Mouse (Mus musculus) intestine, postnatal 0 days (tissue): ENCODE measurements around the gene Zbtb22. TPM values are rescaled to one million over a fixed set of nuclear protein-coding genes. Genes with fewer than 3 reads are reported as not detected.

Source experiments
- ATAC-seq: fragments of 200-750 bp; cut with Nextera tagmentation; 2 replicates; pipeline ENCODE4 v1.8.0; 2017; ENCODE audit warnings: mild to moderate bottlenecking, moderate TSS enrichment, moderate library complexity
- H3K27ac ChIP-seq: fragments of 300-500 bp; sonication (generic); 2 replicates; pipeline ENCODE4 v1.5.1; 2014; ENCODE audit warnings: mild to moderate bottlenecking, low read depth, low read length, moderate library complexity
- H3K27me3 ChIP-seq: fragments of 300-500 bp; sonication (generic); replicated peaks from 2 replicates; pipeline ENCODE4 v1.6.1; 2014; ENCODE audit warnings: low read length, mixed read lengths; ENCODE audit not compliant: control insufficient read depth, insufficient read depth
- H3K36me3 ChIP-seq: fragments of 300-500 bp; sonication (generic); 2 replicates; pipeline ENCODE4 v1.6.1; 2014; ENCODE audit warnings: mild to moderate bottlenecking, moderate library complexity; ENCODE audit not compliant: control insufficient read depth, insufficient read depth
- H3K4me1 ChIP-seq: fragments of 300-500 bp; sonication (generic); replicated peaks from 2 replicates; pipeline ENCODE4 v1.6.1; 2014; ENCODE audit warnings: antibody characterized with exemption, low read length, mixed read lengths; ENCODE audit not compliant: control insufficient read depth, insufficient read depth
- H3K4me2 ChIP-seq: fragments of 300-500 bp; sonication (generic); replicated peaks from 2 replicates; pipeline ENCODE4 v1.6.1; 2014; ENCODE audit warnings: low read depth, mild to moderate bottlenecking, moderate library complexity
- H3K4me3 ChIP-seq: fragments of 300-500 bp; sonication (generic); 2 replicates; pipeline ENCODE4 v1.5.1; 2014; ENCODE audit warnings: low read depth, low read length
- H3K9ac ChIP-seq: fragments of 300-500 bp; sonication (generic); 2 replicates; pipeline ENCODE4 v1.6.1; 2014; ENCODE audit warnings: mild to moderate bottlenecking, low read depth, low read length
- H3K9me3 ChIP-seq: fragments of 300-500 bp; sonication (generic); 2 replicates; pipeline ENCODE4 v1.6.1; 2016; ENCODE audit warnings: mixed run types; ENCODE audit not compliant: control insufficient read depth
- CTCF ChIP-seq: sonication (generic); IDR thresholded peaks from 2 replicates; pipeline ENCODE4 v1.5.1; 2016; ENCODE audit warnings: low read depth, mild to moderate bottlenecking, control low read depth, antibody characterized with exemption, moderate library complexity
- WGBS: fragments of 180-500 bp; shearing (Covaris S2); extraction: QIAGEN DNeasy Blood & Tissue Kit; methylation state at CpG from one replicate; pipeline ENCODE4 v1.1.7; 2014; 5-methylcytosine and 5-hydroxymethylcytosine counted together
- polyA plus RNA-seq: library from polyadenylated mRNA; unstranded; fragments of >200 nt; fragmentation: Nextera tagmentation; extraction: Ambion mirVana; gene quantifications from 2 replicates; pipeline ENCODE4 v1.2.1, GENCODE M21; 2015

Zbtb22 gene
- polyA plus RNA-seq, 1 experiment from 2014 or later, result 11.1 TPM

DNA sequence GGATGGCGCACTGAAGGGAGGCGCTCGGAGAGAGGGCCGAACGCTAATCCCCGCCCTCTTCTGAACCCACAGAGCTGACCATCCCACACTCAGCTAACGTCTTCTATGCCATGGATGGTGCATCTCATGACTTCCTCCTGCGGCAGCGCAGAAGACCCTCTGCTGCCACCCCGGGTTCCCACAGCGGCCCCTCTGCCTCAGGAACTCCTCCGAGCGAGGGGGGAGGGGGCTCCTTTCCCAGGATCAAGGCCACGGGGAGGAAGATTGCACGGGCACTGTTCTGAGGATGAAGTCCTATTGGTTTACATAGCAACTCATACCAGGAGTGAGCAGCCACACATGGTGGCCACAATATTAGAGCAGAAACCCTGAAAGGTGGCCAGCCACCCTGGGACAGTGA, 21.3 kb downstream of the Zbtb22 start:
- H3K4me1 ChIP-seq, result peaks cover 4% of the 10 kb centered on the region; the same call in 1 of the 2 replicates
- ATAC-seq, result no peak
- H3K9ac ChIP-seq, result no peak overlapping the region
- no peaks in the 10 kb centered on the region for H3K9me3 ChIP-seq
- no peak for TF ChIP-seq CTCF
- no peak overlapping the region for H3K27ac ChIP-seq
- H3K36me3 ChIP-seq, result peaks cover 33% of the 10 kb centered on the region; the same call in 1 of the 2 replicates
- no peak overlapping the region for H3K4me3 ChIP-seq
- no peaks in the 10 kb centered on the region for H3K27me3 ChIP-seq
- WGBS, result 81% methylated on average over 15 of the region's 15 CpGs
- no peak overlapping the region for H3K4me2 ChIP-seq

DNA sequence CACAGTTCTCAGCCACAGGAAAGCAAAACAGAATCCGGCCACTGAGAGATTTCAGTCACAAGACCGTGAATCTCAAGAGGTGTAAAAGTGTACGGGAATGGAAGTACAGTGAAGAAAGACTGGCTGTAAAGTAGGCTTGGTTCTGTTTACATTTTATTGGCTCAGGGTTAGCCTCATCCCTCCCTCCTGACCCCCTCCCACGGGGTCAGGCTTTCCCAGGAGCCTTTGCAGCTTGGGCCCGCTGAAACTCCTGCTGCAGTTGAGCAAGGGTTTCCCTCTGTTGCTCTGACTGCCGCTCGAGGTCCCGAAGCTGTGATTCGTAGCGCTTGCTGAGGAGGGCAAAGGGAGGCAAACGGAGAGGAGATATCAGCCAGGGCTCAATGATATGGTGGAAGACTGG, 23.1 kb downstream of the Zbtb22 start:
- 62% methylated on average over 11 of the region's 11 CpGs for WGBS
- H3K4me1 ChIP-seq, result peaks cover 4% of the 10 kb centered on the region; the same call in 1 of the 2 replicates
- H3K36me3 ChIP-seq, result peaks cover 27% of the 10 kb centered on the region
- H3K4me3 ChIP-seq, result no peak overlapping the region
- H3K9me3 ChIP-seq, result no peaks in the 10 kb centered on the region
- peak overlapping the region; percentile 83; the same call in 1 of the 2 replicates for H3K4me2 ChIP-seq
- H3K27ac ChIP-seq, result no peak overlapping the region
- TF ChIP-seq CTCF, result no peak
- H3K9ac ChIP-seq, result peak overlapping the region; percentile 7; the same call in 1 of the 2 replicates
- H3K27me3 ChIP-seq, result no peaks in the 10 kb centered on the region
- ATAC-seq, result no peak

DNA sequence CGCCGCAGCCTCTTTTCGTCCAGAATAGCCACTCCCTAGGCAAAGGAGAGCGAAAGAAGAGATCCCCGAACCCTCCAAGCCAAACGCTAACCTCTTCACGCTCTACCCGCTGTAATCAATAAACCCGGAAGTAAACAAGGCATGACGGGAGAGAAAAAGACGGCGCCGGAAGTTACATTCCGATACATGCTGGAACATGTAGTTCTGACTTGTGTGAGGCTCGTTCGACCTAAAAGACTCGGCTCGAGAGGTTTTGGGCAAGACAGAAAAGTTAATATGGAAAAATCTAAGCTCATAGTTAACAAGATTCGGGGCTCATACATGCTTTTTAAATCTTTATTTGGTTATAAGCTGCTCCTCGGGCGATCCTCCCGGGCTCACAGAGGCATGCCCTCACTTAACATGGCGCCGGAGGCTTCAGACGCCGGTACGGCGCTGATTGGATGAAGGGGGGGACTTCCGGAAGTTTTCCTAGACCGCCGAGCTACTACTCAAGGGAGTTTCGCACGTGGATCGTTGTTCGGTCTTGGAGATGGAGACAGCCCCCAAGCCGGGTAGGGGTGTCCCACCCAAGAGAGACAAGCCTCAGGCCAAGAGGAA, 24.6 kb downstream of the Zbtb22 start, which contains the start of the genes Pfdn6 and Wdr46:
Gene Pfdn6 (minus strand): TSS at position 138 of the 600 bp plus-strand sequence.
Gene Wdr46 (plus strand): TSS at position 455 of the 600 bp plus-strand sequence.
- peak; percentile 87 for ATAC-seq
- Histone ChIP-seq H3K4me1 (peaks cover 4% of the 10 kb centered on the region; the same call in 1 of the 2 replicates), H3K9ac (peak within 1 kb of the TSS; percentile 79), H3K27ac (no peak within 1 kb of the TSS), H3K27me3 (no peaks in the 10 kb centered on the region), H3K4me3 (peak within 1 kb of the TSS; percentile 57), H3K36me3 (peaks cover 29% of the 10 kb centered on the region), H3K9me3 (no peaks in the 10 kb centered on the region), H3K4me2 (peak within 1 kb of the TSS; percentile 83)
- 0% methylated on average over 36 of the region's 36 CpGs for WGBS
- no peak for TF ChIP-seq CTCF

DNA sequence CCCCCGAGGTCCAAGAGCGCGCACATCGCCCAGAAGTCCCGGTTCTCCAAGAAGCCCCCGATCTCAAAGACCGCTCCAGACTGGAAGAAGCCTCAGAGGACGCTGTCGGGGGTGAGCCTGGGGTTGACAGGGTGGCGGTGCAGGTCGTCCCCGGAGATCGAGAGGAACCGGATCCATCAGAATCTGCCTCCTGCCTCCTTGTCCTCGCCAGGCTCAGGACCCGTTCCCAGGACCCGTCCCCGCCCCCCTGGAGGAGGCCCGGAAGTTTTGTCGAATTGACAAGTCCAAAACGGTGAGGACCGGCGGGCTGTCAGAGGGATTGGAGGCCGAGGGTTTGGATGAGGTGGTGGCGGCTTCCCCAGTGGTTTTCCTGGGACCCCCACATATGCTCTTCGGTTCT, 25.3 kb downstream of the Zbtb22 start:
- peaks cover 4% of the 10 kb centered on the region; the same call in 1 of the 2 replicates for H3K4me1 ChIP-seq
- ATAC-seq, result no peak

DNA sequence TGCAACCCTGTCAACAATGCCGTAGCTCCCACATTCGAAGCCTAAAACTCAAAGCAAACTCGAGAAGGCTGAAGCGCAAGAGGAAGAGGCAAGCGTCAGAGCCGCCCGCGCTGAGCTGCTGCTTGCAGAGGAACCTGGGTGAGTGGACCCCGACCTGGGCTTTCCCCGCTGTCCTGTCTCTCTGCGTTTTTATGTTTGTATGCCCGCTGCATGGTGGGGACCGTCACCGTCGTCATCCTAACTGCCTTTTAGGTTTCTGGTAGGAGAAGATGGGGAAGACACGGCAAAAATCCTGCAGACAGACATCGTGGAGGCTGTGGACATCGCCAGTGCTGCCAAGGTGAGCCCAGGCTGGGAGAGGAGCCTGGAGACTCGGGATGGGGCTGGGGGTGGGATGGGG, 25.7 kb downstream of the Zbtb22 start:
- peaks cover 4% of the 10 kb centered on the region; the same call in 1 of the 2 replicates for H3K4me1 ChIP-seq
- H3K9ac ChIP-seq, result peak overlapping the region; percentile 79
- H3K27me3 ChIP-seq, result no peaks in the 10 kb centered on the region
- no peak overlapping the region for H3K27ac ChIP-seq
- H3K36me3 ChIP-seq, result peaks cover 29% of the 10 kb centered on the region
- H3K4me2 ChIP-seq, result peak overlapping the region; percentile 83
- ATAC-seq, result no peak
- H3K9me3 ChIP-seq, result no peaks in the 10 kb centered on the region
- 43% methylated on average over 19 of the region's 19 CpGs for WGBS
- no peak for TF ChIP-seq CTCF
- peak overlapping the region; percentile 57 for H3K4me3 ChIP-seq

More for the DNA sequence above, 25.3 kb downstream of the Zbtb22 start:
- no peaks in the 10 kb centered on the region for H3K9me3 ChIP-seq
- peak overlapping the region; percentile 79 for H3K9ac ChIP-seq
- no peak overlapping the region for H3K27ac ChIP-seq
- H3K4me2 ChIP-seq, result peak overlapping the region; percentile 83
- peak overlapping the region; percentile 57 for H3K4me3 ChIP-seq
- H3K27me3 ChIP-seq, result no peaks in the 10 kb centered on the region
- H3K36me3 ChIP-seq, result peaks cover 25% of the 10 kb centered on the region
- WGBS, result 3% methylated on average over 26 of the region's 26 CpGs
- TF ChIP-seq CTCF, result no peak

DNA sequence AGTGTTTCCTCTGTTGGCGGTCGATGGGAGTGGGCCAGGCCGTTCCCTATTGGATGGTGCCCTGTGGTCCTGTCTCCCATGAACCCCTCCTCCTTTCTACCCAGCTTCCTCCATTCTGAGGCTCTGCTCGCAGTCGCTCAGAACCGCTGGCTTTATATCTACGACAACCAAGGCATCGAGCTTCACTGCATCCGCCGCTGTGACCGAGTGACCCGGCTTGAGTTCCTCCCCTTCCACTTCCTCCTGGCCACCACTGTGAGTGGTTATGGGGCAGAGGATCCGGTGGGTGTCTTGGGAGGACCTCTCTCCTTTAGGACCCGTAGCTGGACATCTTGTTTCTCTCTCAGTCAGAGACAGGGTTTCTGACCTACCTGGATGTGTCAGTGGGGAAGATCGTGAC, 27.8 kb downstream of the Zbtb22 start:
- Histone ChIP-seq H3K4me3 (no peak overlapping the region), H3K4me1 (peaks cover 4% of the 10 kb centered on the region; the same call in 1 of the 2 replicates), H3K36me3 (peaks cover 33% of the 10 kb centered on the region), H3K9me3 (no peaks in the 10 kb centered on the region), H3K27me3 (no peaks in the 10 kb centered on the region), H3K9ac (no peak overlapping the region), H3K4me2 (no peak overlapping the region), H3K27ac (no peak overlapping the region)
- no peak for ATAC-seq
- no peak for TF ChIP-seq CTCF
- 94% methylated on average over 15 of the region's 15 CpGs for WGBS
